Mouse (Mus musculus) ZHBTc4 (cell line): ENCODE measurements around the gene 2310022B05Rik.

Source experiments
- DNase-seq: peaks from one replicate; pipeline ENCODE4 v3.0.0-alpha.2; 2011; ENCODE audit warnings: low read depth, low spot score

2310022B05Rik gene

GRCm38 (mm10) chr8:124663112-124663873 lies at the start of gene 2310022B05Rik:
Gene 2310022B05Rik (minus strand): TSS chr8:124663369.
- DNase-seq: peak; percentile 82

- DNase-seq: peak; percentile 58
Observed at GRCm38 (mm10) chr8:124705823-124706222, 42.7 kb upstream of the 2310022B05Rik start.

GRCm38 (mm10) chr8:124704376-124704775 lies 41.2 kb upstream of the 2310022B05Rik start:
- no peak for DNase-seq

GRCm38 (mm10) chr8:124703526-124703925 lies 40.4 kb upstream of the 2310022B05Rik start:
- no peak for DNase-seq

GRCm38 (mm10) chr8:124702183-124702582 lies 39.0 kb upstream of the 2310022B05Rik start:
- no peak for DNase-seq

GRCm38 (mm10) chr8:124701023-124701422 lies 37.9 kb upstream of the 2310022B05Rik start:
- no peak for DNase-seq

GRCm38 (mm10) chr8:124700271-124700670 lies 37.1 kb upstream of the 2310022B05Rik start:
- no peak for DNase-seq

GRCm38 (mm10) chr8:124695424-124696100 lies 32.4 kb upstream of the 2310022B05Rik start:
- no peak for DNase-seq

GRCm38 (mm10) chr8:124691706-124692105 lies 28.5 kb upstream of the 2310022B05Rik start:
- no peak for DNase-seq

- DNase-seq: no peak
Observed at GRCm38 (mm10) chr8:124688899-124689298, 25.7 kb upstream of the 2310022B05Rik start.

- DNase-seq: no peak
Observed at GRCm38 (mm10) chr8:124682218-124682617, 19.0 kb upstream of the 2310022B05Rik start.

- peak; percentile 18 for DNase-seq
Observed at GRCm38 (mm10) chr8:124681792-124682157, 18.6 kb upstream of the 2310022B05Rik start.

- DNase-seq: no peak
Observed at GRCm38 (mm10) chr8:124681077-124681791, 18.1 kb upstream of the 2310022B05Rik start.

GRCm38 (mm10) chr8:124678246-124678645 lies 15.1 kb upstream of the 2310022B05Rik start:
- DNase-seq: no peak

GRCm38 (mm10) chr8:124677486-124677885 lies 14.3 kb upstream of the 2310022B05Rik start:
- DNase-seq: peak; percentile 94

GRCm38 (mm10) chr8:124677078-124677477 lies 13.9 kb upstream of the 2310022B05Rik start:
- DNase-seq: no peak

- no peak for DNase-seq
Observed at GRCm38 (mm10) chr8:124676661-124677060, 13.5 kb upstream of the 2310022B05Rik start.

GRCm38 (mm10) chr8:124672345-124672744 lies 9.2 kb upstream of the 2310022B05Rik start:
- DNase-seq: no peak

GRCm38 (mm10) chr8:124668798-124669197 lies 5.6 kb upstream of the 2310022B05Rik start:
- no peak for DNase-seq

- no peak for DNase-seq
Observed at GRCm38 (mm10) chr8:124664414-124664813, 1.2 kb upstream of the 2310022B05Rik start.

- DNase-seq: no peak
Observed at GRCm38 (mm10) chr8:124663874-124664230, 683 bp upstream of the 2310022B05Rik start.

GRCm38 (mm10) chr8:124662446-124663111 lies 590 bp downstream of the 2310022B05Rik start:
- DNase-seq: peak; percentile 52
